In genomic region chr6:113522310-113522709, GRCm38 (mm10) we compare ENCODE assay signal across 17 mouse cellular contexts. TPM values are rescaled to one million over a fixed set of nuclear protein-coding genes. Genes with fewer than 3 reads are reported as not detected.
"Had no signal": no experiment of that assay in that cellular context is flagged by ENCODE, and none has a peak within 500 bp of the region (broad histone marks: within the 10 kb centered on the region; RNA-seq: fewer than 3 reads in every experiment).

No protein-coding gene starts in this region.

- H3K9ac ChIP-seq: limb, embryonic 12.5 days; liver, embryonic 13.5 days; liver, postnatal 0 days; lung, embryonic 15.5 days; midbrain, embryonic 12.5 days; neural tube, embryonic 13.5 days had no signal

- H3K27ac ChIP-seq: layer of hippocampus, adult 2 months; limb, embryonic 12.5 days; liver, embryonic 13.5 days; lung, embryonic 15.5 days; macrophage; midbrain, embryonic 12.5 days; neural tube, embryonic 13.5 days; stomach, postnatal 0 days had no signal

- H3K4me2 ChIP-seq: limb, embryonic 12.5 days; liver, embryonic 13.5 days; lung, embryonic 15.5 days; midbrain, embryonic 12.5 days; neural tube, embryonic 13.5 days had no signal

- H3K27me3 ChIP-seq: limb, embryonic 12.5 days; liver, embryonic 13.5 days; lung, embryonic 15.5 days; megakaryocyte, embryonic 14.5 days; midbrain, embryonic 12.5 days; neural tube, embryonic 13.5 days had no signal

- H3K9me3 ChIP-seq: limb, embryonic 12.5 days; liver, embryonic 13.5 days; lung, embryonic 15.5 days; megakaryocyte, embryonic 14.5 days; midbrain, embryonic 12.5 days; neural tube, embryonic 13.5 days had no signal

- ATAC-seq: liver, postnatal 0 days; midbrain, embryonic 16.5 days had no signal

- H3K4me1 ChIP-seq: limb, embryonic 12.5 days; lung, embryonic 15.5 days; midbrain, embryonic 12.5 days; neural tube, embryonic 13.5 days had no signal

- DNase-seq: kidney, postnatal 4 days; liver; liver, embryonic 13.5 days; liver, postnatal 0 days; lung, postnatal 14 days; retina, postnatal 1 day; right cerebral cortex, postnatal 14 days; thymus, postnatal 4 days had no signal

- H3K4me3 ChIP-seq: layer of hippocampus, adult 2 months; limb, embryonic 12.5 days; liver, embryonic 13.5 days; lung, embryonic 15.5 days; megakaryocyte, embryonic 14.5 days; midbrain, embryonic 12.5 days; neural tube, embryonic 13.5 days had no signal

RNA-seq across cellular contexts. Expression of gene Prrt3, which starts 20.6 kb away (rescaled TPM):
- polyA plus RNA-seq: macrophage had no signal

RNA-seq across cellular contexts. Expression of gene Il17rc, which starts 51.1 kb away (rescaled TPM):
- polyA plus RNA-seq: macrophage had no signal
